Mouse (Mus musculus) brain, embryonic 14.5 days (tissue): Measurements from ENCODE around the gene Styx.

Experiments
- CTCF ChIP-seq: fragments of 200-500 bp; IDR thresholded peaks from 2 replicates; pipeline ENCODE4 v1.5.1; 2012; ENCODE audit warnings: inconsistent platforms, mild to moderate bottlenecking, moderate library complexity, borderline replicate concordance; ENCODE audit not compliant: insufficient read depth, insufficient read length; ENCODE audit errors: extremely low read depth
- POLR2A ChIP-seq: fragments of 200-500 bp; IDR thresholded peaks from 2 replicates; pipeline ENCODE4 v1.6.1; 2012; ENCODE audit warnings: mild to moderate bottlenecking, inconsistent platforms, borderline replicate concordance; ENCODE audit not compliant: poor library complexity, insufficient read depth, insufficient read length, severe bottlenecking; ENCODE audit errors: extremely low read depth

GRCm38 (mm10) chr14:45320111-45320510 is 30.8 kb upstream of the Styx start:
- no peak for TF ChIP-seq CTCF
- no peak for TF ChIP-seq POLR2A
